Mouse (Mus musculus): ENCODE data around the gene Gm21366. TPM values are rescaled to one million over a fixed set of nuclear protein-coding genes. Genes with fewer than 3 reads are reported as not detected.
"Not testable (repeated sequence)": the region's sequence is repeated elsewhere in the genome, so short reads cannot be mapped to it uniquely, and the experiment has no call there.

Gene Gm21366
- not detected for total RNA-seq (2021)
- long read RNA-seq, experiment 1 = 0 reads
- long read RNA-seq, experiment 2 = 0 reads

- H3K27ac ChIP-seq; intact Hi-C loops (cut with DNase I); H3K4me3 ChIP-seq; DNase-seq (ENCODE audit: extremely low spot score in 1 of 2, low spot score in 2 of 2): not testable (repeated sequence)
Measured at GRCm38 (mm10) chrY:22861156-22861555, at the start of gene Gm21366. Gene Gm21366 (minus strand): TSS chrY:22861256.
